In the genomic region with DNA sequence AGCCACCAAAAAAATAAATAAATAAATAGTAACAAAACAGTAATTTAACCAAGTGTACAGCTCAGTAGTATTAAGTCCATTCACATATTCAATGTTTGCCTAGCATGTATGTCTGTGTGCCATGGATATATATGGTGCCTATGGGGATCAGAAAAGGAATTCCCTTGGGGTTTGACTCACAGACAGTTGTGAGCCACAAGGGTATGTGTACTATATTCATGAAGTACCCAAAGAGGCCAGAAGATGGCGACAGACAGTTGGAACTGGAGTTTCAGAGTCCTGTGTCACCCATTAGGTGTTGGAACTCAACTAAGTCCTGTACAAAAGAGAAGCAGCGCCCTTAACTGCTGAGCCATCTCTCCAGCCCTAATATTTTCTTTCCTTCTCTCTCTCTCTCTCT, we compare ENCODE assay signal across 8 mouse cellular contexts. TPM values are rescaled to one million over a fixed set of nuclear protein-coding genes. Genes with fewer than 3 reads are reported as not detected.
DNase-seq lines count a peak whose midpoint lies in the region; ATAC-seq lines count a peak whose summit lies in the region.

No protein-coding gene starts in this region.

- H3K27me3 ChIP-seq in forebrain, embryonic 10.5 days (ENCODE audit: poor library complexity, severe bottlenecking), result no peaks in the 10 kb centered on the region
- no peaks in the 10 kb centered on the region for H3K27me3 ChIP-seq in forebrain, embryonic 12.5 days
- no peaks in the 10 kb centered on the region for H3K27me3 ChIP-seq in hindbrain, embryonic 11.5 days (ENCODE audit: control insufficient read depth, insufficient read depth, low read length)

- no peak overlapping the region for H3K27ac ChIP-seq in forebrain, embryonic 10.5 days
- no peak overlapping the region for H3K27ac ChIP-seq in forebrain, embryonic 12.5 days
- H3K27ac ChIP-seq in hindbrain, embryonic 11.5 days (ENCODE audit: low read depth, low read length), result no peak overlapping the region

- H3K4me1 ChIP-seq in forebrain, embryonic 10.5 days, result no peaks in the 10 kb centered on the region
- H3K4me1 ChIP-seq in forebrain, embryonic 12.5 days, result no peaks in the 10 kb centered on the region
- H3K4me1 ChIP-seq in hindbrain, embryonic 11.5 days (replicated peaks; ENCODE audit: control insufficient read depth, insufficient read depth, low read length), result no peaks in the 10 kb centered on the region

- H3K9ac ChIP-seq in forebrain, embryonic 12.5 days, result no peak overlapping the region
- no peak overlapping the region for H3K9ac ChIP-seq in hindbrain, embryonic 11.5 days (ENCODE audit: low read depth, low read length)

- DNase-seq in forebrain, embryonic 10.5 days (ENCODE audit: extremely low spot score, low spot score), result peak; percentile 41
- DNase-seq in adrenal gland, postnatal 14 days, result peak; percentile 88
- DNase-seq in hindbrain, embryonic 11.5 days (ENCODE audit: low spot score), result peak; percentile 82
- DNase-seq in layer of hippocampus, adult 9-11 months, result peak; percentile 72
- DNase-seq in lung, postnatal 25 days (ENCODE audit: low spot score), result peak; percentile 90
- DNase-seq in spleen, adult 12 weeks (ENCODE audit: low spot score), result peak; percentile 53

- no peak overlapping the region for H3K4me2 ChIP-seq in forebrain, embryonic 12.5 days
- no peak overlapping the region for H3K4me2 ChIP-seq in hindbrain, embryonic 11.5 days (replicated peaks; ENCODE audit: low read depth, low read length)

- H3K36me3 ChIP-seq in forebrain, embryonic 10.5 days (replicated peaks), result peaks cover 52% of the 10 kb centered on the region
- peaks cover 34% of the 10 kb centered on the region for H3K36me3 ChIP-seq in forebrain, embryonic 12.5 days (replicated peaks)
- H3K36me3 ChIP-seq in hindbrain, embryonic 11.5 days (ENCODE audit: control insufficient read depth, insufficient read depth, low read length), result no peaks in the 10 kb centered on the region

- no peak for ATAC-seq in forebrain, embryonic 12.5 days (ENCODE audit: low FRiP score)
- peak; percentile 90 for ATAC-seq in erythroid progenitor cell, adult 5-6 weeks (replicated peaks; ENCODE audit: low FRiP score, poor library complexity, severe bottlenecking)
- no peak for ATAC-seq in hindbrain, embryonic 11.5 days (ENCODE audit: low FRiP score)

- H3K9me3 ChIP-seq in forebrain, embryonic 10.5 days, result no peaks in the 10 kb centered on the region
- H3K9me3 ChIP-seq in forebrain, embryonic 12.5 days, result no peaks in the 10 kb centered on the region
- H3K9me3 ChIP-seq in hindbrain, embryonic 11.5 days (ENCODE audit: control insufficient read depth, low read length), result no peaks in the 10 kb centered on the region

- 22% methylated on average over 2 of the region's 2 CpGs for WGBS in forebrain, embryonic 10.5 days
- WGBS in forebrain, embryonic 12.5 days, result 39% methylated on average over 2 of the region's 2 CpGs
- 45% methylated on average over 2 of the region's 2 CpGs for WGBS in hindbrain, embryonic 11.5 days

- H3K4me3 ChIP-seq in forebrain, embryonic 10.5 days, result no peak overlapping the region
- H3K4me3 ChIP-seq in forebrain, embryonic 12.5 days (replicated peaks), result no peak overlapping the region
- no peak overlapping the region for H3K4me3 ChIP-seq in hindbrain, embryonic 11.5 days (ENCODE audit: low read depth, low read length)

RNA-seq across cellular contexts. Expression of a gene that starts 6.1 kb away (rescaled TPM):
- 71.3 and 78.1 TPM in 2 replicates for polyA plus RNA-seq in forebrain, embryonic 10.5 days (2016; fragmentation: Nextera tagmentation; extraction: Ambion mirVana)
- polyA plus RNA-seq in forebrain, embryonic 12.5 days (2016; fragmentation: Nextera tagmentation; extraction: Ambion mirVana), result 59.1 and 69.5 TPM in 2 replicates
- 23.0 and 27.2 TPM in 2 replicates for total RNA-seq in adrenal gland, postnatal 14 days (2021)
- 56.2 and 83.6 TPM in 2 replicates for total RNA-seq in erythroid progenitor cell, adult 5-6 weeks (2015; ENCODE audit: low replicate concordance)
- total RNA-seq in erythroid progenitor cell, adult 5-6 weeks (2017; ENCODE audit: low replicate concordance), result 37.7 and 84.2 TPM in 2 replicates
- polyA plus RNA-seq in hindbrain, embryonic 11.5 days (2014; fragmentation: Nextera tagmentation; extraction: Ambion mirVana), result 60.8 and 69.9 TPM in 2 replicates

RNA-seq across cellular contexts. Expression of a gene that starts 9.5 kb away (rescaled TPM):
- 353 TPM in 2 replicates for polyA plus RNA-seq in forebrain, embryonic 10.5 days (2016; fragmentation: Nextera tagmentation; extraction: Ambion mirVana)
- polyA plus RNA-seq in forebrain, embryonic 12.5 days (2016; fragmentation: Nextera tagmentation; extraction: Ambion mirVana), result 328 and 348 TPM in 2 replicates
- total RNA-seq in adrenal gland, postnatal 14 days (2021), result 289 and 301 TPM in 2 replicates
- total RNA-seq in erythroid progenitor cell, adult 5-6 weeks (2015; ENCODE audit: low replicate concordance), result 43.2 and 59.5 TPM in 2 replicates
- 102 and 123 TPM in 2 replicates for total RNA-seq in erythroid progenitor cell, adult 5-6 weeks (2017; ENCODE audit: low replicate concordance)
- 329 and 340 TPM in 2 replicates for polyA plus RNA-seq in hindbrain, embryonic 11.5 days (2014; fragmentation: Nextera tagmentation; extraction: Ambion mirVana)

RNA-seq across cellular contexts. Expression of a gene that starts 20.3 kb away (rescaled TPM):
- polyA plus RNA-seq in forebrain, embryonic 10.5 days (2016; fragmentation: Nextera tagmentation; extraction: Ambion mirVana), result 9.1 and 11.8 TPM in 2 replicates
- 4.1 and 4.9 TPM in 2 replicates for polyA plus RNA-seq in forebrain, embryonic 12.5 days (2016; fragmentation: Nextera tagmentation; extraction: Ambion mirVana)
- total RNA-seq in adrenal gland, postnatal 14 days (2021), result 2.6 and 3.9 TPM in 2 replicates
- total RNA-seq in erythroid progenitor cell, adult 5-6 weeks (2015; ENCODE audit: low replicate concordance), result not detected in 2 replicates
- 1.8 TPM in 1 of 2 replicates, not detected in the other for total RNA-seq in erythroid progenitor cell, adult 5-6 weeks (2017; ENCODE audit: low replicate concordance)
- 4.7 and 6.5 TPM in 2 replicates for polyA plus RNA-seq in hindbrain, embryonic 11.5 days (2014; fragmentation: Nextera tagmentation; extraction: Ambion mirVana)

RNA-seq across cellular contexts. Expression of a gene that starts 30.0 kb away (rescaled TPM):
- 7.2 and 7.6 TPM in 2 replicates for polyA plus RNA-seq in forebrain, embryonic 10.5 days (2016; fragmentation: Nextera tagmentation; extraction: Ambion mirVana)
- 8.4 and 10.1 TPM in 2 replicates for polyA plus RNA-seq in forebrain, embryonic 12.5 days (2016; fragmentation: Nextera tagmentation; extraction: Ambion mirVana)
- 21.1 and 32.7 TPM in 2 replicates for total RNA-seq in adrenal gland, postnatal 14 days (2021)
- total RNA-seq in erythroid progenitor cell, adult 5-6 weeks (2015; ENCODE audit: low replicate concordance), result 8.8 and 10.1 TPM in 2 replicates
- total RNA-seq in erythroid progenitor cell, adult 5-6 weeks (2017; ENCODE audit: low replicate concordance), result 5.8 and 26.0 TPM in 2 replicates
- polyA plus RNA-seq in hindbrain, embryonic 11.5 days (2014; fragmentation: Nextera tagmentation; extraction: Ambion mirVana), result 11.0 and 11.2 TPM in 2 replicates

RNA-seq across cellular contexts. Expression of a gene that starts 32.0 kb away (rescaled TPM):
- polyA plus RNA-seq in forebrain, embryonic 10.5 days (2016; fragmentation: Nextera tagmentation; extraction: Ambion mirVana), result 28.7 and 29.2 TPM in 2 replicates
- polyA plus RNA-seq in forebrain, embryonic 12.5 days (2016; fragmentation: Nextera tagmentation; extraction: Ambion mirVana), result 32.2 and 37.5 TPM in 2 replicates
- total RNA-seq in adrenal gland, postnatal 14 days (2021), result 165 and 175 TPM in 2 replicates
- 7.6 and 8.0 TPM in 2 replicates for total RNA-seq in erythroid progenitor cell, adult 5-6 weeks (2015; ENCODE audit: low replicate concordance)
- total RNA-seq in erythroid progenitor cell, adult 5-6 weeks (2017; ENCODE audit: low replicate concordance), result 9.6 and 14.6 TPM in 2 replicates
- 28.5 and 34.0 TPM in 2 replicates for polyA plus RNA-seq in hindbrain, embryonic 11.5 days (2014; fragmentation: Nextera tagmentation; extraction: Ambion mirVana)
